8 mouse cellular contexts compared by ENCODE assay signal in genomic region chr6:121210149-121210925, GRCm38 (mm10). TPM values are rescaled to one million over a fixed set of nuclear protein-coding genes. Genes with fewer than 3 reads are reported as not detected.
A peak's percentile ranks its signal among the peaks of the same experiment; 100 is the strongest.
DNase-seq lines count a peak whose midpoint lies in the region; ATAC-seq and TF ChIP-seq lines count a peak whose summit lies in the region.

Tuba8 (plus strand) TSS chr6:121210696.

- H3K27me3 ChIP-seq in forebrain, embryonic 12.5 days = peaks cover 36% of the 10 kb centered on the region
- H3K27me3 ChIP-seq in heart, embryonic 15.5 days = peaks cover 24% of the 10 kb centered on the region
- no peaks in the 10 kb centered on the region for H3K27me3 ChIP-seq in kidney, postnatal 0 days (ENCODE audit: insufficient read depth, low read length)
- peaks cover 20% of the 10 kb centered on the region for H3K27me3 ChIP-seq in liver, embryonic 11.5 days (replicated peaks; ENCODE audit: control insufficient read depth, insufficient read depth, low read length)
- no peaks in the 10 kb centered on the region for H3K27me3 ChIP-seq in splenic B cell, adult 2 months (ENCODE audit: control insufficient read depth, insufficient read depth, low read length, poor library complexity, severe bottlenecking)

- H3K36me3 ChIP-seq in forebrain, embryonic 12.5 days (replicated peaks) = no peaks in the 10 kb centered on the region
- H3K36me3 ChIP-seq in heart, embryonic 15.5 days = no peaks in the 10 kb centered on the region
- no peaks in the 10 kb centered on the region for H3K36me3 ChIP-seq in kidney, postnatal 0 days (ENCODE audit: insufficient read depth, low read length)
- H3K36me3 ChIP-seq in liver, embryonic 11.5 days (ENCODE audit: control insufficient read depth, insufficient read depth, low read length) = no peaks in the 10 kb centered on the region
- H3K36me3 ChIP-seq in splenic B cell, adult 2 months (ENCODE audit: control insufficient read depth, insufficient read depth, low read length, poor library complexity, severe bottlenecking) = no peaks in the 10 kb centered on the region

- DNase-seq in CD4-positive, CD25-positive, alpha-beta regulatory T cell, adult 2 months (ENCODE audit: low read depth, low spot score) = peak; percentile 56
- DNase-seq in c-Kit-positive CD71-negative TER-119-negative erythroid progenitor cells, embryonic 14.5 days (ENCODE audit: low read depth) = peak; percentile 39
- DNase-seq in kidney, postnatal 0 days (ENCODE audit: low spot score) = peak; percentile 40
- peak; percentile 66 for DNase-seq in liver, embryonic 11.5 days (ENCODE audit: low spot score)
- peak; percentile 15 for DNase-seq in splenic B cell, adult 2 months (ENCODE audit: low read depth, low spot score)

- peaks cover 18% of the 10 kb centered on the region for H3K4me1 ChIP-seq in forebrain, embryonic 12.5 days
- H3K4me1 ChIP-seq in heart, embryonic 15.5 days (replicated peaks) = peaks cover 20% of the 10 kb centered on the region
- 0 out of 2 replicates have a peak, but pooled peaks cover 6% of the 10 kb centered on the region for H3K4me1 ChIP-seq in kidney, postnatal 0 days (replicated peaks; ENCODE audit: insufficient read depth, low read length)
- peaks cover 20% of the 10 kb centered on the region; the same call in 1 of the 2 replicates for H3K4me1 ChIP-seq in liver, embryonic 11.5 days (replicated peaks; ENCODE audit: control insufficient read depth, insufficient read depth, low read length)

- no peaks in the 10 kb centered on the region for H3K9me3 ChIP-seq in forebrain, embryonic 12.5 days
- H3K9me3 ChIP-seq in heart, embryonic 15.5 days (replicated peaks) = no peaks in the 10 kb centered on the region
- no peaks in the 10 kb centered on the region for H3K9me3 ChIP-seq in kidney, postnatal 0 days (replicated peaks; ENCODE audit: low read length)
- no peaks in the 10 kb centered on the region for H3K9me3 ChIP-seq in liver, embryonic 11.5 days (ENCODE audit: control insufficient read depth, low read length)

- peak within 1 kb of the TSS; percentile 45 for H3K4me3 ChIP-seq in forebrain, embryonic 12.5 days (replicated peaks)
- peak within 1 kb of the TSS; percentile 51 for H3K4me3 ChIP-seq in heart, embryonic 15.5 days
- peak within 1 kb of the TSS; percentile 38 for H3K4me3 ChIP-seq in kidney, postnatal 0 days (replicated peaks; ENCODE audit: low read depth, low read length)
- peak within 1 kb of the TSS; percentile 43 for H3K4me3 ChIP-seq in liver, embryonic 11.5 days (ENCODE audit: low read depth, low read length)

- H3K27ac ChIP-seq in forebrain, embryonic 12.5 days = no peak within 1 kb of the TSS
- no peak within 1 kb of the TSS for H3K27ac ChIP-seq in heart, embryonic 15.5 days
- no peak within 1 kb of the TSS for H3K27ac ChIP-seq in kidney, postnatal 0 days
- H3K27ac ChIP-seq in liver, embryonic 11.5 days (ENCODE audit: low read depth, low read length) = no peak within 1 kb of the TSS

- peak within 1 kb of the TSS; percentile 45 for H3K9ac ChIP-seq in forebrain, embryonic 12.5 days
- peak within 1 kb of the TSS; percentile 51 for H3K9ac ChIP-seq in heart, embryonic 15.5 days
- H3K9ac ChIP-seq in kidney, postnatal 0 days (ENCODE audit: low read depth, low read length) = 0 out of 2 replicates have a peak within 1 kb of the TSS, but pooled peaks have one; percentile 28
- peak within 1 kb of the TSS; percentile 39 for H3K9ac ChIP-seq in liver, embryonic 11.5 days (ENCODE audit: low read depth, low read length)

- peak; percentile 72 for ATAC-seq in forebrain, embryonic 12.5 days (ENCODE audit: low FRiP score)
- ATAC-seq in heart, embryonic 15.5 days (replicated peaks; ENCODE audit: insufficient number of reproducible peaks, insufficient read depth, low FRiP score, low read depth) = peak; percentile 71
- ATAC-seq in kidney, postnatal 0 days (replicated peaks; ENCODE audit: low FRiP score, low read depth) = peak; percentile 78
- ATAC-seq in liver, embryonic 11.5 days (replicated peaks; ENCODE audit: low FRiP score) = peak; percentile 69
- peak; percentile 47; the same call in 1 of the 2 replicates for ATAC-seq in monocyte, adult 5-6 weeks (replicated peaks; ENCODE audit: insufficient number of reproducible peaks, low FRiP score, low TSS enrichment, poor library complexity, severe bottlenecking)

- no peak for TF ChIP-seq CTCF in kidney, postnatal 0 days (IDR thresholded peaks at IDR 0.05; ENCODE audit: low read depth)

- WGBS in forebrain, embryonic 12.5 days = 6% methylated on average over 30 of the region's 30 CpGs
- WGBS in heart, embryonic 15.5 days = 5% methylated on average over 30 of the region's 30 CpGs
- 7% methylated on average over 30 of the region's 30 CpGs for WGBS in kidney, postnatal 0 days
- WGBS in liver, embryonic 11.5 days = 4% methylated on average over 30 of the region's 30 CpGs

- H3K4me2 ChIP-seq in forebrain, embryonic 12.5 days = peak within 1 kb of the TSS; percentile 61
- peak within 1 kb of the TSS; percentile 88 for H3K4me2 ChIP-seq in heart, embryonic 15.5 days
- H3K4me2 ChIP-seq in kidney, postnatal 0 days (ENCODE audit: low read length) = peak within 1 kb of the TSS; percentile 79
- H3K4me2 ChIP-seq in liver, embryonic 11.5 days = peak within 1 kb of the TSS; percentile 73

RNA-seq across cellular contexts. Expression of gene Tuba8, which starts in this region (rescaled TPM):
- polyA plus RNA-seq in forebrain, embryonic 12.5 days (2016; fragmentation: Nextera tagmentation; extraction: Ambion mirVana) = 0.36 and 0.40 TPM in 2 replicates
- polyA plus RNA-seq in heart, embryonic 15.5 days (2015; fragmentation: Nextera tagmentation; extraction: Ambion mirVana) = 0.58 and 1.7 TPM in 2 replicates
- polyA plus RNA-seq in kidney, postnatal 0 days (2015; fragmentation: Nextera tagmentation; extraction: Ambion mirVana) = 0.19 and 0.32 TPM in 2 replicates
- polyA plus RNA-seq in liver, embryonic 11.5 days (2014; fragmentation: Nextera tagmentation; extraction: Ambion mirVana) = 10.5 and 11.5 TPM in 2 replicates
- total RNA-seq in monocyte, adult 5-6 weeks (2017) = 1.1 to 3.4 TPM (median 2.6 TPM) in 3 replicates

Comparison
In these comparisons a context has a peak if more than half of its experiments do, and no peak if none do; other contexts are left out.
1. Peak in ATAC-seq, H3K4me3 ChIP-seq, H3K9ac ChIP-seq and H3K4me2 ChIP-seq in forebrain, embryonic 12.5 days; RNA of the gene not detected or under 1 TPM.
2. Peak in DNase-seq, ATAC-seq, H3K4me3 ChIP-seq, H3K9ac ChIP-seq and H3K4me2 ChIP-seq in kidney, postnatal 0 days; RNA of the gene not detected or under 1 TPM.
3. DNase-seq: peak in every context shown above with its lines; median percentile 66 in liver, embryonic 11.5 days; 56 in CD4-positive, CD25-positive, alpha-beta regulatory T cell, adult 2 months; 40 in kidney, postnatal 0 days; 39 in c-Kit-positive CD71-negative TER-119-negative erythroid progenitor cells, embryonic 14.5 days; 15 in splenic B cell, adult 2 months.